Comparison of ENCODE assay signal across 27 mouse cellular contexts in genomic region chr19:16186984-16187383, GRCm38 (mm10). TPM values are rescaled to one million over a fixed set of nuclear protein-coding genes. Genes with fewer than 3 reads are reported as not detected.
DNase-seq lines count a peak whose midpoint lies in the region; ATAC-seq and TF ChIP-seq lines count a peak whose summit lies in the region.
"Had no signal": no experiment of that assay in that cellular context is flagged by ENCODE, and none has a peak within 500 bp of the region (broad histone marks: within the 10 kb centered on the region; RNA-seq: fewer than 3 reads in every experiment).

No protein-coding gene starts in this region.

- no peak for DNase-seq in midbrain, postnatal 0 days (ENCODE audit: low spot score)
- no peak for DNase-seq in stomach, postnatal 0 days (ENCODE audit: low spot score)
- DNase-seq in spleen, postnatal 36 days (ENCODE audit: low spot score in 2 of 2), result no peak
- DNase-seq in heart, adult 8-10 months (ENCODE audit: low spot score), result no peak
- DNase-seq: adrenal gland, postnatal 14 days; cerebellum, adult 11-12 months; cerebellum, postnatal 10 days; gastrocnemius, postnatal 25 days; heart, adult 18-20 months; heart, postnatal 10 days; kidney, adult 9 months; layer of hippocampus, postnatal 36 days; left cerebral cortex, postnatal 4 days; liver, postnatal 0 days; lung, postnatal 36 days; midbrain, embryonic 14.5 days; thymus, adult 2 months; thymus, postnatal 36 days had no signal

- no peak overlapping the region for H3K4me2 ChIP-seq in intestine, embryonic 16.5 days (ENCODE audit: low read depth, low read length)
- no peak overlapping the region for H3K4me2 ChIP-seq in intestine, postnatal 0 days (replicated peaks; ENCODE audit: low read depth)
- H3K4me2 ChIP-seq in midbrain, embryonic 15.5 days, result no peak overlapping the region
- no peak overlapping the region for H3K4me2 ChIP-seq in midbrain, postnatal 0 days (ENCODE audit: low read depth, low read length, poor library complexity, severe bottlenecking)
- no peak overlapping the region for H3K4me2 ChIP-seq in limb, embryonic 15.5 days
- 0 out of 2 replicates have a peak overlapping the region, but pooled peaks have one; percentile 28 for H3K4me2 ChIP-seq in stomach, postnatal 0 days (replicated peaks; ENCODE audit: low read depth)
- H3K4me2 ChIP-seq: forebrain, embryonic 13.5 days; heart, embryonic 13.5 days; hindbrain, embryonic 15.5 days; liver, embryonic 12.5 days; neural tube, embryonic 12.5 days had no signal

- no peaks in the 10 kb centered on the region for H3K36me3 ChIP-seq in intestine, embryonic 16.5 days (ENCODE audit: control insufficient read depth, insufficient read depth, low read length)
- no peaks in the 10 kb centered on the region for H3K36me3 ChIP-seq in intestine, postnatal 0 days (ENCODE audit: control insufficient read depth, insufficient read depth)
- H3K36me3 ChIP-seq in midbrain, embryonic 15.5 days (replicated peaks), result no peaks in the 10 kb centered on the region
- no peaks in the 10 kb centered on the region for H3K36me3 ChIP-seq in midbrain, postnatal 0 days (ENCODE audit: insufficient read depth, low read length)
- no peaks in the 10 kb centered on the region for H3K36me3 ChIP-seq in limb, embryonic 15.5 days
- no peaks in the 10 kb centered on the region for H3K36me3 ChIP-seq in stomach, postnatal 0 days (ENCODE audit: control insufficient read depth, insufficient read depth, low read length)
- H3K36me3 ChIP-seq: heart, embryonic 13.5 days; hindbrain, embryonic 15.5 days; liver, embryonic 12.5 days; neural tube, embryonic 12.5 days had no signal

- no peak for TF ChIP-seq EP300 in stomach, postnatal 0 days (optimal IDR thresholded peaks at IDR 0.05)

- peak overlapping the region; percentile 65; the same call in 1 of the 2 replicates for H3K27ac ChIP-seq in intestine, embryonic 16.5 days (ENCODE audit: low read length)
- no peak overlapping the region for H3K27ac ChIP-seq in intestine, postnatal 0 days (ENCODE audit: low read depth, low read length)
- H3K27ac ChIP-seq in midbrain, embryonic 15.5 days, result no peak overlapping the region
- no peak overlapping the region for H3K27ac ChIP-seq in midbrain, postnatal 0 days (ENCODE audit: low read depth, low read length)
- H3K27ac ChIP-seq in limb, embryonic 15.5 days, result peak overlapping the region; percentile 44; the same call in 1 of the 2 replicates
- H3K27ac ChIP-seq in stomach, postnatal 0 days (replicated peaks), result peak overlapping the region; percentile 42
- H3K27ac ChIP-seq: forebrain, embryonic 13.5 days; heart, embryonic 13.5 days; hindbrain, embryonic 15.5 days; liver, embryonic 12.5 days; neural tube, embryonic 12.5 days had no signal

- peaks cover 33% of the 10 kb centered on the region for H3K4me1 ChIP-seq in intestine, embryonic 16.5 days (ENCODE audit: control insufficient read depth, insufficient read depth, low read length)
- H3K4me1 ChIP-seq in intestine, postnatal 0 days (replicated peaks; ENCODE audit: control insufficient read depth, insufficient read depth, low read length), result peaks cover 9% of the 10 kb centered on the region; the same call in 1 of the 2 replicates
- peaks cover 13% of the 10 kb centered on the region for H3K4me1 ChIP-seq in midbrain, embryonic 15.5 days
- H3K4me1 ChIP-seq in midbrain, postnatal 0 days (ENCODE audit: insufficient read depth, low read length), result no peaks in the 10 kb centered on the region; the same call in 1 of the 2 replicates
- peaks cover 14% of the 10 kb centered on the region; the same call in 1 of the 2 replicates for H3K4me1 ChIP-seq in limb, embryonic 15.5 days
- H3K4me1 ChIP-seq in stomach, postnatal 0 days (replicated peaks; ENCODE audit: control insufficient read depth, insufficient read depth), result peaks cover 11% of the 10 kb centered on the region

- H3K4me3 ChIP-seq in intestine, embryonic 16.5 days (ENCODE audit: low read length), result no peak overlapping the region
- H3K4me3 ChIP-seq in intestine, postnatal 0 days (ENCODE audit: low read depth, low read length), result no peak overlapping the region
- no peak overlapping the region for H3K4me3 ChIP-seq in midbrain, embryonic 15.5 days
- no peak overlapping the region for H3K4me3 ChIP-seq in midbrain, postnatal 0 days (ENCODE audit: low read depth, low read length)
- no peak overlapping the region for H3K4me3 ChIP-seq in limb, embryonic 15.5 days
- H3K4me3 ChIP-seq in stomach, postnatal 0 days (ENCODE audit: low read depth, low read length), result no peak overlapping the region
- H3K4me3 ChIP-seq: forebrain, embryonic 13.5 days; heart, embryonic 13.5 days; hindbrain, embryonic 15.5 days; liver, embryonic 12.5 days; neural tube, embryonic 12.5 days had no signal

- no peak for ATAC-seq in intestine, embryonic 16.5 days
- no peak for ATAC-seq in intestine, postnatal 0 days
- ATAC-seq in midbrain, embryonic 15.5 days (replicated peaks), result 0 out of 2 replicates have a peak, but pooled peaks have one; percentile 18
- ATAC-seq in midbrain, postnatal 0 days (ENCODE audit: low FRiP score), result no peak
- no peak for ATAC-seq in limb, embryonic 15.5 days (ENCODE audit: insufficient number of reproducible peaks, low FRiP score, low TSS enrichment, low read depth)
- ATAC-seq in stomach, postnatal 0 days (ENCODE audit: low FRiP score, low TSS enrichment), result no peak
- ATAC-seq: forebrain, embryonic 13.5 days; liver, embryonic 12.5 days; liver, postnatal 0 days had no signal

- H3K9me3 ChIP-seq in intestine, embryonic 16.5 days (ENCODE audit: control insufficient read depth, low read length), result no peaks in the 10 kb centered on the region
- no peaks in the 10 kb centered on the region for H3K9me3 ChIP-seq in intestine, postnatal 0 days (ENCODE audit: control insufficient read depth)
- no peaks in the 10 kb centered on the region for H3K9me3 ChIP-seq in midbrain, embryonic 15.5 days
- no peaks in the 10 kb centered on the region for H3K9me3 ChIP-seq in midbrain, postnatal 0 days (ENCODE audit: low read length)
- H3K9me3 ChIP-seq in limb, embryonic 15.5 days, result no peaks in the 10 kb centered on the region
- no peaks in the 10 kb centered on the region for H3K9me3 ChIP-seq in stomach, postnatal 0 days (ENCODE audit: control insufficient read depth, low read length)
- H3K9me3 ChIP-seq: forebrain, embryonic 13.5 days; heart, embryonic 13.5 days; hindbrain, embryonic 15.5 days; liver, embryonic 12.5 days; neural tube, embryonic 12.5 days had no signal

- H3K27me3 ChIP-seq in intestine, embryonic 16.5 days (replicated peaks; ENCODE audit: control insufficient read depth, insufficient read depth, low read length), result no peaks in the 10 kb centered on the region
- no peaks in the 10 kb centered on the region for H3K27me3 ChIP-seq in intestine, postnatal 0 days (replicated peaks; ENCODE audit: control insufficient read depth, insufficient read depth, low read length)
- no peaks in the 10 kb centered on the region for H3K27me3 ChIP-seq in midbrain, embryonic 15.5 days (replicated peaks)
- no peaks in the 10 kb centered on the region for H3K27me3 ChIP-seq in midbrain, postnatal 0 days (ENCODE audit: insufficient read depth, low read length)
- H3K27me3 ChIP-seq in limb, embryonic 15.5 days, result no peaks in the 10 kb centered on the region
- H3K27me3 ChIP-seq in stomach, postnatal 0 days (ENCODE audit: control insufficient read depth, insufficient read depth, low read length), result no peaks in the 10 kb centered on the region
- H3K27me3 ChIP-seq: forebrain, embryonic 13.5 days; heart, embryonic 13.5 days; hindbrain, embryonic 15.5 days; liver, embryonic 12.5 days; neural tube, embryonic 12.5 days had no signal

- no peak overlapping the region for H3K9ac ChIP-seq in intestine, embryonic 16.5 days (ENCODE audit: low read depth, low read length)
- no peak overlapping the region for H3K9ac ChIP-seq in intestine, postnatal 0 days (ENCODE audit: low read depth, low read length)
- H3K9ac ChIP-seq in midbrain, embryonic 15.5 days, result no peak overlapping the region
- H3K9ac ChIP-seq in midbrain, postnatal 0 days (replicated peaks; ENCODE audit: low read length, poor library complexity, severe bottlenecking), result no peak overlapping the region
- H3K9ac ChIP-seq in limb, embryonic 15.5 days, result no peak overlapping the region
- no peak overlapping the region for H3K9ac ChIP-seq in stomach, postnatal 0 days (ENCODE audit: low read length)
- H3K9ac ChIP-seq: forebrain, embryonic 13.5 days; heart, embryonic 13.5 days; hindbrain, embryonic 15.5 days; liver, embryonic 12.5 days; liver, postnatal 0 days; neural tube, embryonic 12.5 days had no signal

- no peak for TF ChIP-seq CTCF in intestine, postnatal 0 days (IDR thresholded peaks at IDR 0.05; ENCODE audit: low read depth)
- TF ChIP-seq CTCF in midbrain, postnatal 0 days (IDR thresholded peaks at IDR 0.05), result no peak
- no peak for TF ChIP-seq CTCF in stomach, postnatal 0 days (IDR thresholded peaks at IDR 0.05; ENCODE audit: low read depth)

- WGBS in intestine, embryonic 16.5 days, result 65% methylated on average over 3 of the region's 3 CpGs
- WGBS in intestine, postnatal 0 days, result 74% methylated on average over 3 of the region's 3 CpGs
- 90% methylated on average over 3 of the region's 3 CpGs for WGBS in midbrain, embryonic 15.5 days
- 96% methylated on average over 3 of the region's 3 CpGs for WGBS in midbrain, postnatal 0 days
- 73% methylated on average over 3 of the region's 3 CpGs for WGBS in limb, embryonic 15.5 days
- 68% methylated on average over 3 of the region's 3 CpGs for WGBS in stomach, postnatal 0 days

RNA-seq across cellular contexts. Expression of gene Gnaq, which starts 54.4 kb away (rescaled TPM):
- polyA plus RNA-seq in intestine, embryonic 16.5 days (2015; fragmentation: Nextera tagmentation; extraction: Ambion mirVana), result 26.2 and 26.7 TPM in 2 replicates
- 17.1 and 17.8 TPM in 2 replicates for polyA plus RNA-seq in intestine, postnatal 0 days (2015; fragmentation: Nextera tagmentation; extraction: Ambion mirVana)
- polyA plus RNA-seq in midbrain, embryonic 15.5 days (2015; fragmentation: Nextera tagmentation; extraction: Ambion mirVana), result 105 and 109 TPM in 2 replicates
- total RNA-seq in midbrain, postnatal 0 days (2014; rRNA removed), result 120 and 154 TPM in 2 replicates
- 81.6 and 89.3 TPM in 2 replicates for polyA plus RNA-seq in midbrain, postnatal 0 days (2015; fragmentation: Nextera tagmentation; extraction: Ambion mirVana)
- 25.4 and 33.0 TPM in 2 replicates for polyA plus RNA-seq in limb, embryonic 15.5 days (2015; fragmentation: Nextera tagmentation; extraction: Ambion mirVana)
- polyA plus RNA-seq in stomach, postnatal 0 days (2015; fragmentation: Nextera tagmentation; extraction: Ambion mirVana), result 18.1 and 18.6 TPM in 2 replicates
- 10 to 100 TPM; 20.5 to 23.7 (median 21.6) TPM for total RNA-seq in heart, adult 8-10 months (2022)

Comparison
In these comparisons a context has a peak if more than half of its experiments do, and no peak if none do; other contexts are left out.
1. H3K27ac ChIP-seq: peak in intestine, embryonic 16.5 days (single experiment), limb, embryonic 15.5 days (single experiment) and stomach, postnatal 0 days (single experiment); none in intestine, postnatal 0 days (single experiment), midbrain, embryonic 15.5 days (single experiment) and midbrain, postnatal 0 days (single experiment).